In genomic region chr17:50006338-50006720, GRCm38 (mm10) we compare ENCODE assay signal across 10 mouse cellular contexts.
A peak's percentile ranks its signal among the peaks of the same experiment; 100 is the strongest.
DNase-seq lines count a peak whose midpoint lies in the region; ATAC-seq lines count a peak whose summit lies in the region.
"Had no signal": no experiment of that assay in that cellular context is flagged by ENCODE, and none has a peak within 500 bp of the region (broad histone marks: within the 10 kb centered on the region; RNA-seq: fewer than 3 reads in every experiment).

No protein-coding gene starts in this region.

- no peak for DNase-seq in heart, adult 18-20 months
- no peak for DNase-seq in midbrain, embryonic 10.5 days (ENCODE audit: low spot score)
- no peak for DNase-seq in layer of hippocampus, postnatal 25 days (ENCODE audit: extremely low spot score in 1 of 2, low spot score in 1 of 2)
- DNase-seq in cerebellum, postnatal 25 days, result no peak
- DNase-seq: liver, embryonic 13.5 days had no signal

- ATAC-seq in heart, embryonic 15.5 days (replicated peaks; ENCODE audit: insufficient number of reproducible peaks, insufficient read depth, low FRiP score, low read depth), result no peak
- peak; percentile 33 for ATAC-seq in forebrain, embryonic 15.5 days (replicated peaks)
- peak; percentile 25; the same call in 1 of the 2 replicates for ATAC-seq in neural tube, embryonic 14.5 days (ENCODE audit: low read depth)

- H3K36me3 ChIP-seq in heart, embryonic 15.5 days, result no peaks in the 10 kb centered on the region; the same call in 1 of the 2 replicates
- H3K36me3 ChIP-seq in forebrain, embryonic 15.5 days, result no peaks in the 10 kb centered on the region
- H3K36me3 ChIP-seq in midbrain, embryonic 10.5 days, result no peaks in the 10 kb centered on the region
- H3K36me3 ChIP-seq in neural tube, embryonic 14.5 days (ENCODE audit: control insufficient read depth, insufficient read depth, low read length), result no peaks in the 10 kb centered on the region
- H3K36me3 ChIP-seq: liver, embryonic 13.5 days had no signal

- H3K9me3 ChIP-seq in heart, embryonic 15.5 days (replicated peaks), result no peaks in the 10 kb centered on the region
- no peaks in the 10 kb centered on the region for H3K9me3 ChIP-seq in forebrain, embryonic 15.5 days
- no peaks in the 10 kb centered on the region for H3K9me3 ChIP-seq in midbrain, embryonic 10.5 days (replicated peaks)
- no peaks in the 10 kb centered on the region for H3K9me3 ChIP-seq in neural tube, embryonic 14.5 days (ENCODE audit: control insufficient read depth, low read length)
- H3K9me3 ChIP-seq: liver, embryonic 13.5 days had no signal

- no peak overlapping the region for H3K4me3 ChIP-seq in heart, embryonic 15.5 days
- no peak overlapping the region for H3K4me3 ChIP-seq in forebrain, embryonic 15.5 days
- H3K4me3 ChIP-seq in midbrain, embryonic 10.5 days, result peak overlapping the region; percentile 35; the same call in 1 of the 2 replicates
- no peak overlapping the region for H3K4me3 ChIP-seq in neural tube, embryonic 14.5 days (ENCODE audit: low read depth, low read length)
- H3K4me3 ChIP-seq: erythroblast, embryonic 14.5 days; liver, embryonic 13.5 days had no signal

- WGBS in heart, embryonic 15.5 days, result 45% methylated on average over 7 of the region's 7 CpGs
- 8% methylated on average over 7 of the region's 7 CpGs for WGBS in forebrain, embryonic 15.5 days
- 13% methylated on average over 7 of the region's 7 CpGs for WGBS in midbrain, embryonic 10.5 days
- WGBS in neural tube, embryonic 14.5 days, result 15% methylated on average over 7 of the region's 7 CpGs

- peaks cover 26% of the 10 kb centered on the region for H3K4me1 ChIP-seq in heart, embryonic 15.5 days (replicated peaks)
- H3K4me1 ChIP-seq in forebrain, embryonic 15.5 days, result peaks cover 25% of the 10 kb centered on the region
- peaks cover 43% of the 10 kb centered on the region for H3K4me1 ChIP-seq in midbrain, embryonic 10.5 days
- peaks cover 11% of the 10 kb centered on the region for H3K4me1 ChIP-seq in neural tube, embryonic 14.5 days (ENCODE audit: control insufficient read depth, insufficient read depth, low read length)

- no peak overlapping the region for H3K4me2 ChIP-seq in heart, embryonic 15.5 days
- H3K4me2 ChIP-seq in forebrain, embryonic 15.5 days (replicated peaks), result peak overlapping the region; percentile 25; the same call in 1 of the 2 replicates
- no peak overlapping the region for H3K4me2 ChIP-seq in neural tube, embryonic 14.5 days (ENCODE audit: low read depth, low read length)
- H3K4me2 ChIP-seq: liver, embryonic 13.5 days had no signal

- H3K27ac ChIP-seq in heart, embryonic 15.5 days, result peak overlapping the region; percentile 59; the same call in 1 of the 2 replicates
- peak overlapping the region; percentile 91 for H3K27ac ChIP-seq in forebrain, embryonic 15.5 days (replicated peaks)
- H3K27ac ChIP-seq in midbrain, embryonic 10.5 days (replicated peaks), result peak overlapping the region; percentile 82
- 0 out of 2 replicates have a peak overlapping the region, but pooled peaks have one; percentile 16 for H3K27ac ChIP-seq in neural tube, embryonic 14.5 days (ENCODE audit: low read depth, low read length)
- H3K27ac ChIP-seq: kidney, postnatal 0 days had no signal

- H3K27me3 ChIP-seq in heart, embryonic 15.5 days, result no peaks in the 10 kb centered on the region
- no peaks in the 10 kb centered on the region for H3K27me3 ChIP-seq in forebrain, embryonic 15.5 days
- peaks cover 35% of the 10 kb centered on the region; the same call in 1 of the 2 replicates for H3K27me3 ChIP-seq in midbrain, embryonic 10.5 days (ENCODE audit: low read depth, poor library complexity, severe bottlenecking)
- no peaks in the 10 kb centered on the region for H3K27me3 ChIP-seq in neural tube, embryonic 14.5 days (ENCODE audit: control insufficient read depth, insufficient read depth, low read length)
- H3K27me3 ChIP-seq: liver, embryonic 13.5 days had no signal

- no peak overlapping the region for H3K9ac ChIP-seq in heart, embryonic 15.5 days
- 0 out of 2 replicates have a peak overlapping the region, but pooled peaks have one; percentile 5 for H3K9ac ChIP-seq in forebrain, embryonic 15.5 days (replicated peaks)
- no peak overlapping the region for H3K9ac ChIP-seq in neural tube, embryonic 14.5 days (replicated peaks; ENCODE audit: low read depth, low read length)
- H3K9ac ChIP-seq: liver, embryonic 13.5 days had no signal

Comparison
In these comparisons a context has a peak if more than half of its experiments do, and no peak if none do; other contexts are left out.
1. H3K27ac ChIP-seq: peak in every context shown above with its lines; median percentile 91 in forebrain, embryonic 15.5 days; 82 in midbrain, embryonic 10.5 days; 59 in heart, embryonic 15.5 days; 16 in neural tube, embryonic 14.5 days.